Mouse (Mus musculus): ENCODE data around the gene Srrm4. TPM values are rescaled to one million over a fixed set of nuclear protein-coding genes. Genes with fewer than 3 reads are reported as not detected.

The Srrm4 gene
- polyA plus RNA-seq, 1 experiment = not detected

DNA sequence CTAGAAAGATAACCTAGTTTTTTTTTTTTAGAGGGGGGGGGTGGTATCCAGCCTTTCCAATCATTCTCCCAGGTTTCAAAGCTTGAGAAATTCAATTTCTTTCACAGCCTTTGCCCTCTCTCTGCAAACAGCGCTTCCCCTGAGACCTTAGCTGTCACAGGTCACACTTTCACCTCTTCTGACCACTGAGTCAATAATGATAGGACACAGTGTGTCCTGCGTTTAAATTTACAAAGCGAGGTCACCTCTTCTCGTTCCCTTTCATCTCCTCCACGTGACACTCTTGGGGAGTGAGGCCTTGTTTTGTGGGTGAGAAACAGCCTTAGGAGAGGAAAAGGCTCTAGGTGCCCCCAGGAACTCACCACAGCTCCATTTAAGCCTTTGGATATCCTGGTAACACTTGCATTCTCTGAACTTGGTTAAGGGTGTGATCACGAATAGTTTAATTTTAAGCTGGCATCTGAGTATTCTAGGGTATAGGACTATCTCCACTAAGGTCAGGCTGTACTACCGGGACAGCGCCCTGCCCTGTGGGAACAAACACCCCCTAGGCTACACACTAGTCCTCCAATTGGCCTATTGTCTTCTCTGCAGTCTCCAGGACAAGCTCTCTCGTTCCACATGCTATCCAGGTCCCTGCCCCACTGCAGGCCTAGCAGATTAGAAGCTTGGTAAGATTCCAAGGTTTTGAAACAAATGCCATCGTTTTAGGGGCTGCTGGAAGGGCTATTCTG, 145.8 kb downstream of the Srrm4 start:
- peak overlapping the region; percentile 22 for H3K4me3 ChIP-seq (ENCODE audit: insufficient read depth, low read depth, low read length)
- peaks cover 58% of the 10 kb centered on the region for H3K4me1 ChIP-seq (ENCODE audit: control insufficient read depth, insufficient read depth, low read length)
- 58% methylated on average over 10 of the region's 10 CpGs for WGBS
- H3K27ac ChIP-seq (ENCODE audit: insufficient read depth, low read depth, low read length) = peak overlapping the region; percentile 72
- TF ChIP-seq CTCF (IDR thresholded peaks at IDR 0.05; ENCODE audit: insufficient read depth, low read depth, low read length) = no peak
- TF ChIP-seq POLR2A (IDR thresholded peaks at IDR 0.05; ENCODE audit: insufficient read depth, low read depth, low read length) = no peak

DNA sequence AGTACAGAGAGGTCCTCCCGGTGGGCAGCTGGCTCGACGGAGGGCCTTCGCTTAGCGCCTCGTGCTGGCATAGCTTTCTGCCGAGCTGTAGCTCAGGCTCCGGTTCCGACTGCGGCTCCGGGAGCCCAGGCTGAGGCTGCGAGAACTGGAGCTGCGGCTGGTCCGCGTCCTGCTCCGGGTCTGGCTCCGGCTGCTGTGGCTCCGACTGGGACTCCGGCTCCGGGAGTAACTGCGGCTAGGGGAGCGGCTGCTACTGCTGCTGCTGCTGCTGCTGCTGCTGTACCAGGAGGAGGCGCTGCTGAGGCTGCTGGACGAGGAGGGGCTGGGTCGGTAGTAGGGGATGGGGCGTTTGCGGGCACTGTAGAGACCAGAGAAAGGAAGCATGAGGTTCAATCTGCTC, 147.1 kb downstream of the Srrm4 start:
- peaks cover 59% of the 10 kb centered on the region for H3K4me1 ChIP-seq (ENCODE audit: control insufficient read depth, insufficient read depth, low read length)
- peak overlapping the region; percentile 27 for H3K27ac ChIP-seq (ENCODE audit: insufficient read depth, low read depth, low read length)
- H3K4me3 ChIP-seq (ENCODE audit: insufficient read depth, low read depth, low read length) = no peak overlapping the region
- WGBS = 73% methylated on average over 27 of the region's 27 CpGs
- no peak for TF ChIP-seq POLR2A (IDR thresholded peaks at IDR 0.05; ENCODE audit: insufficient read depth, low read depth, low read length)
- TF ChIP-seq CTCF (IDR thresholded peaks at IDR 0.05; ENCODE audit: insufficient read depth, low read depth, low read length) = peak; percentile 42; the same call in 1 of the 2 replicates

DNA sequence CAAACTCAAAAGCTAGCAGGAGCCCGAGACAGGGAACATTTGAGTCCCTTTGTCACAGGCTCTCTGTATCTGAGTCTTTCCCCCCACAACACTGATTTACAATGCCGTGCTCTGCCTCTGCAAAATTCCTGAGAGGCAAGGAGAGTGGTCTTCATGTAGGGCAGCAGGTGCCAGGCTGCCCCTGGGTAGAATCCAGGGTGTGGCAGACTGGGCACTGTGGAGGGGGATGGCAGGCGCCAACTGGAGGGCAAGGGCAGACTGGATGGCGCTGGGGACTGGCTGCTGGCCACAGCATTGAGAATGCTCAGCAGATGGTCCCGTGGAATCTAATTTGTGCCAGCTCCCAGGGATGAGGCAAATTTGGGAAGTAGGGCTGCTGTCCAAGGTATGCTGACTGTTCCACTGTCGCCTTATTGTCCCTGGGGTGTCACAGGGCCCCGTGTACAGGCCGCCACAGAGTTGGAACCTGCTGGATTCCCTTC, 148.1 kb downstream of the Srrm4 start:
- Histone ChIP-seq H3K4me1 (ENCODE audit: control insufficient read depth, insufficient read depth, low read length) (peaks cover 53% of the 10 kb centered on the region), H3K27ac (ENCODE audit: insufficient read depth, low read depth, low read length) (peak overlapping the region; percentile 52)

DNA sequence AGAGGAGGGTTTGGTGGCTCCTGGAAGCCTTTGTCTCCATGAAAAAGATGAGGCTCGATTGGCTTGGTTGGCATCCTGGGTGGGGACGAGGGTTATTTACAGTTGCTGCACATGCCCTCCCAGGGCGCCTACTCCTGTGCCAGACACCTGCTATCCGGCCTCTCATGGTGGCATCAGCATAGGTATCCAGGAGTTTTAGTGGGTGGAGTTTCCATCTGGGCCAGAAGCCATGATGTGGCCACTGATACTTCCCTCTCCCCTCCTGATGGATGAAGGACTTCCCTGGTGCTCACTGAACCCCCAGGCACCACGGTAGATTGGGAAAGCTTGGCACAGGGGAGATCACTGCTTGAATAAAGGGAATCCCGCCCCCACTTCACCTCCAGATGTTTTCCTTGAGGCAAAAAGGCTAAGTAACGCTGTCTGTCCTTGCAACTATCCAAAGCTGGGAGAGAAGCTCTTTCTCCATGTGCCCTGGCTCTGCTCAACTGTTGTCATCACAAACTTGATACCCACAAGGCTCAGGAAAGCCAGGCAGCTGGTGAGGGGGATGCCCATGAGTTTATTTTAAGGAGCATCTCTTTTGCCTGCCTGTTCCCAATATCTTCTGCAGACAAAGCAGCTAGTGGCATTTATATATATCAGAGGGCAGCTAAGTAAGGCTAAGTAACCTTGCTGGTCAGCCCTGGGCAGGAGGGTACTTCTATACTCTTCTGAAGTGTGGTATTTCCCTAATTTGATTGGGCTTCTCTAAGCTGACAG, 148.7 kb downstream of the Srrm4 start:
- Histone ChIP-seq H3K4me1 (ENCODE audit: control insufficient read depth, insufficient read depth, low read length) (peaks cover 50% of the 10 kb centered on the region), H3K27ac (ENCODE audit: insufficient read depth, low read depth, low read length) (peak overlapping the region; percentile 52), H3K4me3 (ENCODE audit: insufficient read depth, low read depth, low read length) (no peak overlapping the region)
- TF ChIP-seq CTCF (IDR thresholded peaks at IDR 0.05; ENCODE audit: insufficient read depth, low read depth, low read length) = no peak
- no peak for TF ChIP-seq POLR2A (IDR thresholded peaks at IDR 0.05; ENCODE audit: insufficient read depth, low read depth, low read length)
- 51% methylated on average over 7 of the region's 7 CpGs for WGBS

More for the DNA sequence above, 148.1 kb downstream of the Srrm4 start:
- TF ChIP-seq POLR2A (IDR thresholded peaks at IDR 0.05; ENCODE audit: insufficient read depth, low read depth, low read length) (no peak), CTCF (IDR thresholded peaks at IDR 0.05; ENCODE audit: insufficient read depth, low read depth, low read length) (no peak)
- no peak overlapping the region for H3K4me3 ChIP-seq (ENCODE audit: insufficient read depth, low read depth, low read length)
- 45% methylated on average over 8 of the region's 8 CpGs for WGBS

DNA sequence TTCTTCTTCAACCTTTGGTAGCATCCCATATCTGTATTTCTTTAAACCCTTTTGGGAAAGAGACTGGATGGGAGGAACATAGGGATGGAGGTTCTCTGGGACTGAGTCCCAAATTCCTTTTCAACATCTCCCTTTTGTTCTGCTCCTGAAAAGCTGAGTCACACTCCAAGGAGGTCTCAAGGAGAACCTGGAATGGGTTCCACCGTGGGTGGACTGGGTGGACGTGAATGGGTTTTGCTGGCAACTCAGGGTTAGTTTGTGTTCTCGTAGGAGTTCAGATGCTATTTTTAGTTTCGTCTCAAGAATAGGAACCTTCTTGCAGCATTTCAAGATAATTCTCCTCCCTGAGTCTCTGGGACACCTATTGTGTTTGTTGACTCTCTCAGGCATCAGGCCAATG, 151.4 kb downstream of the Srrm4 start:
- TF ChIP-seq CTCF (IDR thresholded peaks at IDR 0.05; ENCODE audit: insufficient read depth, low read depth, low read length) = no peak
- no peak for TF ChIP-seq POLR2A (IDR thresholded peaks at IDR 0.05; ENCODE audit: insufficient read depth, low read depth, low read length)
- 10% methylated on average over 4 of the region's 4 CpGs for WGBS
- peak overlapping the region; percentile 85 for H3K27ac ChIP-seq (ENCODE audit: insufficient read depth, low read depth, low read length)
- no peak overlapping the region for H3K4me3 ChIP-seq (ENCODE audit: insufficient read depth, low read depth, low read length)
- peaks cover 34% of the 10 kb centered on the region for H3K4me1 ChIP-seq (ENCODE audit: control insufficient read depth, insufficient read depth, low read length)

DNA sequence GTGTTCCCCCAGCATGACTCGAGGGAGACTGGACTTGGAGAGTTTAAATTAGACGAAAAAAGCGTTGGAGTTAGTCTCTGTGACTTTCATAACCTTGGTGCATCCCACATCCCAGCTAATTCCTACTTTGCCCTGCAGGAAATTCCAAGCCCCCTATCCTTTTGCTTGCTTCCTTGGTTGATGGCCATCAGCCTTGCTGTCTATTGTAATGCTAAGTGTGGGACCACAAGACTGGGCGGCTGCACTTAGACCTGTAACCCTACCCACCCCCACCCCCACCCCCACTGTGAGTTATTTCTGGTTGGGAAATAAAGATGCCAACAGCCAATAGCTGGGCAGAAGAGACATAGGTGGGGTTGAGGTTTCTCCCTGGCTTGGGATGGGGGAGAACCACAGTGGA, 153.3 kb downstream of the Srrm4 start:
- TF ChIP-seq POLR2A (IDR thresholded peaks at IDR 0.05; ENCODE audit: insufficient read depth, low read depth, low read length) (no peak), CTCF (IDR thresholded peaks at IDR 0.05; ENCODE audit: insufficient read depth, low read depth, low read length) (no peak)
- Histone ChIP-seq H3K4me1 (ENCODE audit: control insufficient read depth, insufficient read depth, low read length) (peaks cover 28% of the 10 kb centered on the region), H3K4me3 (ENCODE audit: insufficient read depth, low read depth, low read length) (no peak overlapping the region), H3K27ac (ENCODE audit: insufficient read depth, low read depth, low read length) (peak overlapping the region; percentile 30; the same call in 1 of the 2 replicates)
- 32% methylated on average over 4 of the region's 4 CpGs for WGBS

DNA sequence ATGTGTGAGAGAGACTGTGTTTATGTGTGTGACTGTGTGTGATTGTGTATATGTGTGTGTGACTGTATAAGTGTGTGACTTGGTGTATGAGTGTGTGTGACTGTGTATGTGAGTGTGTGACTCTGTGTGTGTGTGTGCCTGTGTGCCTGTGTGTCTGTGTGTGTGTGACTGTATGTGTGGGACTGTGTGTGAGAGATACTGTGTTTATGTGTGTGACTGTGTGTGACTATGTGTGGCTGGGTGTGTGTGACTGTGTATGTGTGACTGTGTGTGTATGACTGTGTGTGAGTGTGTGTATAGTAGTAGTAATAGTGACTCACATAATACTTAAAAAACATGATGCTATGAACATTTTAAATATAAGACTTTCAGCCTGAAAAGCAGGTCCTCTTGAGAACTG, 155.5 kb downstream of the Srrm4 start:
- no peak overlapping the region for H3K27ac ChIP-seq (ENCODE audit: insufficient read depth, low read depth, low read length)
- TF ChIP-seq POLR2A (IDR thresholded peaks at IDR 0.05; ENCODE audit: insufficient read depth, low read depth, low read length) (no peak), CTCF (IDR thresholded peaks at IDR 0.05; ENCODE audit: insufficient read depth, low read depth, low read length) (no peak)
- H3K4me3 ChIP-seq (ENCODE audit: insufficient read depth, low read depth, low read length) = no peak overlapping the region
- peaks cover 16% of the 10 kb centered on the region for H3K4me1 ChIP-seq (ENCODE audit: control insufficient read depth, insufficient read depth, low read length)

DNA sequence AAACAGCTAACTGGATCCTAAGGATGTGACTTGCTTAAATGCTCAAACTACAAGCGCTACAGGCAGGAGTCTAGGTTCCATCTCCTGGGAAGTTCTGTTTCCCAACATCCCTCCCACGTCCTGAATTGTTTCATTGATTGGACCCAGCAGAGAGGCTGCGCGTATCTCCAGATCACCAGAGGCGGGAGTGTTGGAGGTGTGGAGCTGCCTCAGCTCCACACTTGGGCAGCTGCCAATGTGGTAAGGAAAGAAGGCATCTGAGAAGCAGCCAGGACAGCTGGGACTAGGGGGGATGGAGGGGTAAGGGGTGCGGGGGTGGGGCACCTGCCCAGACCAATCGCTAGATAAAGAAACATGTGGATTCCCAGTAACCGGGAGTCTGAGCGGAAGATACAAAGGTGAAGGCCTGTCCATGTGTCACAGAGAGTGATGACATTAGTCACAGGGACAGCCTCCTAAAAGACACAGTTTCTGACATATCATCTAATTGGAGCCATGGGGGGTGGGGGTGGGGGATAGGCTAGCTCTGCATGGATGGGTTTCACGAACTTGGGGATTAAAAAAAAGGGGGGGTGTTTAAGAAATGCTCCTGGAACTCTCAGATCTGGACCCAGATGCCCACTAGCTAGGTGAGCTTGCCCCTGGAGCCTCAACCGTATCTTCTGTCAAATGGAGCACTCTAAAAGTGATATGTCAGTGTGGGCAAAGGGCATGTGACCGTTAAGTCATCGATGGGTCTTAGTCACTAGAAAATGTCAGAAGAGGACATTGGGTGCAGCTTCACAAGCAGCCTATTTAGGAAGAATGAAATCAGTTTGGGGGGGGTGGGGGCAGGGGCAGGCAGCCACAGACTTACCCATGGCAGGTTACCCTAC, 156.4 kb downstream of the Srrm4 start:
- 44% methylated on average over 13 of the region's 13 CpGs for WGBS
- peaks cover 12% of the 10 kb centered on the region for H3K4me1 ChIP-seq (ENCODE audit: control insufficient read depth, insufficient read depth, low read length)
- TF ChIP-seq CTCF (IDR thresholded peaks at IDR 0.05; ENCODE audit: insufficient read depth, low read depth, low read length) = no peak
- TF ChIP-seq POLR2A (IDR thresholded peaks at IDR 0.05; ENCODE audit: insufficient read depth, low read depth, low read length) = no peak
- H3K27ac ChIP-seq (ENCODE audit: insufficient read depth, low read depth, low read length) = no peak overlapping the region
- H3K4me3 ChIP-seq (ENCODE audit: insufficient read depth, low read depth, low read length) = no peak overlapping the region
